Mouse (Mus musculus) ES-Bruce4 (cell line): Measurements from ENCODE around the gene Bola2. TPM values are rescaled to one million over a fixed set of nuclear protein-coding genes. Genes with fewer than 3 reads are reported as not detected.

ENCODE experiments used
- H3K27ac ChIP-seq: 2 replicates; pipeline ENCODE4 v1.5.1; 2012; ENCODE audit warnings: low read length, inconsistent platforms; ENCODE audit not compliant: insufficient read depth
- H3K27me3 ChIP-seq: 2 replicates; pipeline ENCODE4 v1.6.1; 2012; ENCODE audit warnings: mild to moderate bottlenecking, low read length, inconsistent platforms; ENCODE audit not compliant: control insufficient read depth, poor library complexity, insufficient read depth, severe bottlenecking
- H3K36me3 ChIP-seq: 2 replicates; pipeline ENCODE4 v1.6.1; 2012; ENCODE audit warnings: inconsistent platforms, mild to moderate bottlenecking, low read length, moderate library complexity; ENCODE audit not compliant: control insufficient read depth, poor library complexity, insufficient read depth, severe bottlenecking
- H3K4me1 ChIP-seq: one replicate; pipeline ENCODE4 v1.8.1; 2011; ENCODE audit warnings: low read length; ENCODE audit not compliant: control insufficient read depth, insufficient read depth
- H3K4me3 ChIP-seq: 2 replicates; pipeline ENCODE4 v1.5.1; 2011; ENCODE audit warnings: low read depth, mild to moderate bottlenecking, low read length
- H3K9ac ChIP-seq: 2 replicates; pipeline ENCODE4 v1.6.1; 2012; ENCODE audit warnings: low read depth, mild to moderate bottlenecking, inconsistent platforms; ENCODE audit not compliant: poor library complexity, severe bottlenecking
- H3K9me3 ChIP-seq: replicated peaks from 2 replicates; pipeline ENCODE4 v1.6.1; 2012; ENCODE audit warnings: mild to moderate bottlenecking, low read length, inconsistent platforms; ENCODE audit not compliant: control insufficient read depth, poor library complexity, insufficient read depth, severe bottlenecking
- CTCF ChIP-seq: IDR thresholded peaks from one replicate; pipeline ENCODE4 v1.8.1; 2011; ENCODE audit warnings: low read depth, low read length
- EP300 ChIP-seq: IDR thresholded peaks from 2 replicates; pipeline ENCODE4 v1.6.1; 2011; ENCODE audit warnings: low read depth, low read length; ENCODE audit not compliant: insufficient read depth
- POLR2A ChIP-seq: IDR thresholded peaks from one replicate; pipeline ENCODE4 v1.8.1; 2011; ENCODE audit warnings: low read length; ENCODE audit not compliant: insufficient read depth
- polyA plus RNA-seq: library from polyadenylated mRNA; stranded (reverse); fragments of >200 nt; gene quantifications from 2 replicates; pipeline ENCODE4 v1.2.4, GENCODE M21; 2011; ENCODE audit warnings: low read depth; ENCODE audit not compliant: missing spikeins, insufficient read depth, insufficient read length

The Bola2 gene
- polyA plus RNA-seq, 1 experiment: 76.0 TPM

GRCm38 (mm10) chr7:126707442-126708174 is 12.4 kb downstream of the Bola2 start, which contains the start of gene Coro1a:
Gene Coro1a (minus strand): TSS chr7:126707787.
- no peak within 1 kb of the TSS for H3K27ac ChIP-seq
- H3K27me3 ChIP-seq: no peaks in the 10 kb centered on the region
- no peak within 1 kb of the TSS for H3K9ac ChIP-seq
- no peaks in the 10 kb centered on the region for H3K36me3 ChIP-seq
- H3K4me1 ChIP-seq: no peaks in the 10 kb centered on the region
- no peak within 1 kb of the TSS for H3K4me3 ChIP-seq
- no peaks in the 10 kb centered on the region for H3K9me3 ChIP-seq
- TF ChIP-seq CTCF: no peak
- TF ChIP-seq POLR2A: no peak
- no peak for TF ChIP-seq EP300

GRCm38 (mm10) chr7:126708175-126708952 is 13.2 kb downstream of the Bola2 start:
- Histone ChIP-seq H3K4me1 (no peaks in the 10 kb centered on the region), H3K9me3 (no peaks in the 10 kb centered on the region), H3K36me3 (no peaks in the 10 kb centered on the region), H3K27ac (no peak overlapping the region), H3K27me3 (no peaks in the 10 kb centered on the region), H3K9ac (no peak overlapping the region), H3K4me3 (no peak overlapping the region)
- TF ChIP-seq CTCF (no peak), EP300 (no peak), POLR2A (no peak)

- TF ChIP-seq POLR2A (no peak), EP300 (no peak), CTCF (no peak)
- no peaks in the 10 kb centered on the region for H3K9me3 ChIP-seq
- H3K27ac ChIP-seq: no peak overlapping the region
- no peaks in the 10 kb centered on the region for H3K27me3 ChIP-seq
- H3K4me1 ChIP-seq: no peaks in the 10 kb centered on the region
- no peak overlapping the region for H3K9ac ChIP-seq
- H3K4me3 ChIP-seq: no peak overlapping the region
- no peaks in the 10 kb centered on the region for H3K36me3 ChIP-seq
Measured at GRCm38 (mm10) chr7:126710266-126710665, 15.1 kb downstream of the Bola2 start.

- Histone ChIP-seq H3K36me3 (no peaks in the 10 kb centered on the region), H3K4me3 (no peak overlapping the region), H3K27me3 (no peaks in the 10 kb centered on the region), H3K9ac (no peak overlapping the region), H3K27ac (no peak overlapping the region), H3K9me3 (no peaks in the 10 kb centered on the region), H3K4me1 (no peaks in the 10 kb centered on the region)
- TF ChIP-seq CTCF (no peak), POLR2A (no peak), EP300 (no peak)
Measured at GRCm38 (mm10) chr7:126711910-126712309, 16.7 kb downstream of the Bola2 start.

GRCm38 (mm10) chr7:126715679-126716078 is 20.5 kb downstream of the Bola2 start:
- H3K4me3 ChIP-seq: no peak overlapping the region
- H3K9me3 ChIP-seq: no peaks in the 10 kb centered on the region
- no peak for TF ChIP-seq POLR2A
- no peak for TF ChIP-seq CTCF
- TF ChIP-seq EP300: no peak
- H3K36me3 ChIP-seq: no peaks in the 10 kb centered on the region
- no peak overlapping the region for H3K9ac ChIP-seq
- H3K27me3 ChIP-seq: no peaks in the 10 kb centered on the region
- no peaks in the 10 kb centered on the region for H3K4me1 ChIP-seq
- H3K27ac ChIP-seq: no peak overlapping the region

GRCm38 (mm10) chr7:126717566-126717965 is 22.4 kb downstream of the Bola2 start:
- Histone ChIP-seq H3K4me1 (no peaks in the 10 kb centered on the region), H3K9me3 (no peaks in the 10 kb centered on the region; the same call in 1 of the 2 replicates), H3K27ac (no peak overlapping the region), H3K4me3 (no peak overlapping the region), H3K36me3 (no peaks in the 10 kb centered on the region), H3K27me3 (no peaks in the 10 kb centered on the region), H3K9ac (no peak overlapping the region)
- no peak for TF ChIP-seq EP300
